Mouse (Mus musculus) forebrain, embryonic 12.5 days (tissue): ENCODE results near the gene Jpt2. TPM values are rescaled to one million over a fixed set of nuclear protein-coding genes. Genes with fewer than 3 reads are reported as not detected.

Experiments used
- ATAC-seq: fragments of 200-750 bp; cut with Nextera tagmentation; 2 replicates; pipeline ENCODE4 v1.8.0; 2017; ENCODE audit warnings: moderate TSS enrichment; ENCODE audit not compliant: low FRiP score
- H3K27ac ChIP-seq: fragments of 300-500 bp; sonication (generic); 2 replicates; pipeline ENCODE4 v1.5.1; 2016; ENCODE audit warnings: mild to moderate bottlenecking
- H3K27me3 ChIP-seq: fragments of 300-500 bp; sonication (generic); 2 replicates; pipeline ENCODE4 v1.6.1; 2016; ENCODE audit warnings: mild to moderate bottlenecking
- H3K36me3 ChIP-seq: fragments of 300-500 bp; sonication (generic); replicated peaks from 2 replicates; pipeline ENCODE4 v1.6.1; 2016; ENCODE audit warnings: mild to moderate bottlenecking
- H3K4me1 ChIP-seq: fragments of 300-500 bp; sonication (generic); 2 replicates; pipeline ENCODE4 v1.6.1; 2016
- H3K4me2 ChIP-seq: fragments of 300-500 bp; sonication (generic); 2 replicates; pipeline ENCODE4 v1.6.1; 2016; ENCODE audit warnings: mild to moderate bottlenecking, moderate library complexity
- H3K4me3 ChIP-seq: fragments of 300-500 bp; sonication (generic); replicated peaks from 2 replicates; pipeline ENCODE4 v1.5.1; 2016; ENCODE audit warnings: mild to moderate bottlenecking
- H3K9ac ChIP-seq: fragments of 300-500 bp; sonication (generic); 2 replicates; pipeline ENCODE4 v1.6.1; 2016; ENCODE audit warnings: mild to moderate bottlenecking
- H3K9me3 ChIP-seq: fragments of 300-500 bp; sonication (generic); 2 replicates; pipeline ENCODE4 v1.6.1; 2016
- WGBS: fragments of 180-500 bp; shearing (Covaris S2); methylation state at CpG from one replicate; pipeline ENCODE4 v1.1.7; 2016; 5-methylcytosine and 5-hydroxymethylcytosine counted together
- polyA plus RNA-seq: library from polyadenylated mRNA; unstranded; fragments of >200 nt; fragmentation: Nextera tagmentation; extraction: Ambion mirVana; gene quantifications from 2 replicates; pipeline ENCODE4 v1.2.1, GENCODE M21; 2016

Jpt2 gene
- polyA plus RNA-seq, 1 experiment from 2014 or later: 312 TPM

- Histone ChIP-seq H3K27me3 (no peaks in the 10 kb centered on the region), H3K36me3 (peaks cover 65% of the 10 kb centered on the region)
- peak; percentile 30 for ATAC-seq
These were observed 66.2 kb downstream of the Jpt2 start for GRCm38 (mm10) chr17:24894061-24894994.

GRCm38 (mm10) chr17:24893276-24893675 is 67.2 kb downstream of the Jpt2 start:
- Histone ChIP-seq H3K36me3 (peaks cover 57% of the 10 kb centered on the region), H3K4me3 (no peak overlapping the region), H3K27ac (no peak overlapping the region), H3K9me3 (no peaks in the 10 kb centered on the region), H3K4me1 (peaks cover 39% of the 10 kb centered on the region), H3K27me3 (no peaks in the 10 kb centered on the region), H3K4me2 (peak overlapping the region; percentile 98; the same call in 1 of the 2 replicates), H3K9ac (no peak overlapping the region)
- no peak for ATAC-seq
- WGBS: 98% methylated on average over 2 of the region's 2 CpGs

More at GRCm38 (mm10) chr17:24894061-24894994, 66.2 kb downstream of the Jpt2 start:
- no peaks in the 10 kb centered on the region for H3K9me3 ChIP-seq
- peak overlapping the region; percentile 89 for H3K4me3 ChIP-seq
- H3K9ac ChIP-seq: peak overlapping the region; percentile 91
- WGBS: 13% methylated on average over 31 of the region's 31 CpGs
- H3K27ac ChIP-seq: peak overlapping the region; percentile 78
- peaks cover 38% of the 10 kb centered on the region for H3K4me1 ChIP-seq
- H3K4me2 ChIP-seq: peak overlapping the region; percentile 98

- Histone ChIP-seq H3K27ac (no peak overlapping the region), H3K36me3 (peaks cover 52% of the 10 kb centered on the region), H3K4me3 (no peak overlapping the region), H3K27me3 (no peaks in the 10 kb centered on the region), H3K4me1 (peaks cover 42% of the 10 kb centered on the region), H3K4me2 (no peak overlapping the region), H3K9ac (no peak overlapping the region), H3K9me3 (no peaks in the 10 kb centered on the region)
- ATAC-seq: no peak
- WGBS: 90% methylated on average over 12 of the region's 12 CpGs
These were observed 67.7 kb downstream of the Jpt2 start for GRCm38 (mm10) chr17:24892785-24893184.

GRCm38 (mm10) chr17:24891321-24891720 is 69.2 kb downstream of the Jpt2 start:
- Histone ChIP-seq H3K9ac (no peak overlapping the region), H3K9me3 (no peaks in the 10 kb centered on the region), H3K27me3 (no peaks in the 10 kb centered on the region), H3K4me1 (peaks cover 39% of the 10 kb centered on the region), H3K36me3 (peaks cover 44% of the 10 kb centered on the region), H3K27ac (no peak overlapping the region), H3K4me2 (no peak overlapping the region), H3K4me3 (no peak overlapping the region)
- 90% methylated on average over 13 of the region's 13 CpGs for WGBS
- ATAC-seq: no peak

GRCm38 (mm10) chr17:24890151-24891092 is 70.1 kb downstream of the Jpt2 start:
- no peaks in the 10 kb centered on the region for H3K27me3 ChIP-seq
- H3K4me2 ChIP-seq: no peak overlapping the region
- no peak overlapping the region for H3K27ac ChIP-seq
- peaks cover 35% of the 10 kb centered on the region for H3K4me1 ChIP-seq
- ATAC-seq: no peak
- H3K36me3 ChIP-seq: peaks cover 44% of the 10 kb centered on the region
- no peaks in the 10 kb centered on the region for H3K9me3 ChIP-seq
- WGBS: 88% methylated on average over 19 of the region's 19 CpGs
- H3K4me3 ChIP-seq: no peak overlapping the region
- no peak overlapping the region for H3K9ac ChIP-seq

GRCm38 (mm10) chr17:24888862-24889261 is 71.6 kb downstream of the Jpt2 start:
- ATAC-seq: no peak
- Histone ChIP-seq H3K4me1 (peaks cover 34% of the 10 kb centered on the region), H3K9me3 (no peaks in the 10 kb centered on the region), H3K9ac (no peak overlapping the region), H3K4me3 (no peak overlapping the region), H3K4me2 (no peak overlapping the region), H3K36me3 (peaks cover 55% of the 10 kb centered on the region), H3K27ac (no peak overlapping the region), H3K27me3 (no peaks in the 10 kb centered on the region)
- 92% methylated on average over 3 of the region's 3 CpGs for WGBS

Other genes starting within 250 kb of the Jpt2 start
- 0.29 TPM in 1 of 2 replicates, not detected in the other for gene Rnf151, start 242.6 kb downstream of the Jpt2 start, polyA plus RNA-seq
- 946 and 1,025 TPM in 2 replicates for gene Rps2, start 242.6 kb downstream of the Jpt2 start, polyA plus RNA-seq
- gene Ndufb10, start 236.2 kb downstream of the Jpt2 start, polyA plus RNA-seq: 195 and 201 TPM in 2 replicates
- not detected in 2 replicates for gene Rpl3l, start 232.9 kb downstream of the Jpt2 start, polyA plus RNA-seq
- gene Msrb1, start 224.0 kb downstream of the Jpt2 start, polyA plus RNA-seq: 18.8 and 19.5 TPM in 2 replicates
- gene Hs3st6, start 207.7 kb downstream of the Jpt2 start, polyA plus RNA-seq: 1.1 and 1.7 TPM in 2 replicates
- gene Meiob, start 156.4 kb downstream of the Jpt2 start, polyA plus RNA-seq: not detected in 2 replicates
- 24.8 and 27.1 TPM in 2 replicates for gene Hagh, start 120.5 kb downstream of the Jpt2 start, polyA plus RNA-seq
- 17.3 and 17.7 TPM in 2 replicates for gene Fahd1, start 110.3 kb downstream of the Jpt2 start, polyA plus RNA-seq
- 0.20 TPM in 1 of 2 replicates, not detected in the other for gene Igfals, start 94.7 kb downstream of the Jpt2 start, polyA plus RNA-seq
- 62.9 and 64.4 TPM in 2 replicates for gene Nubp2, start 74.3 kb downstream of the Jpt2 start, polyA plus RNA-seq
- 47.3 and 50.7 TPM in 2 replicates for gene Spsb3, start 74.0 kb downstream of the Jpt2 start, polyA plus RNA-seq
- gene Eme2, start 65.6 kb downstream of the Jpt2 start, polyA plus RNA-seq: 42.7 and 44.6 TPM in 2 replicates
- 86.0 and 91.1 TPM in 2 replicates for gene Mrps34, start 65.6 kb downstream of the Jpt2 start, polyA plus RNA-seq
- 54.9 and 63.0 TPM in 2 replicates for gene Nme3, start 64.2 kb downstream of the Jpt2 start, polyA plus RNA-seq
- gene Mapk8ip3, start 23.7 kb downstream of the Jpt2 start, polyA plus RNA-seq: 76.5 and 78.2 TPM in 2 replicates
- gene Cramp1l, start 55.1 kb upstream of the Jpt2 start, polyA plus RNA-seq: 12.8 and 14.6 TPM in 2 replicates
- gene Ift140, start 55.4 kb upstream of the Jpt2 start, polyA plus RNA-seq: 28.1 and 31.8 TPM in 2 replicates
- 8.2 and 9.1 TPM in 2 replicates for gene Tmem204, start 122.9 kb upstream of the Jpt2 start, polyA plus RNA-seq
- gene Telo2, start 155.3 kb upstream of the Jpt2 start, polyA plus RNA-seq: 42.4 and 47.5 TPM in 2 replicates
- gene Ptx4, start 160.1 kb upstream of the Jpt2 start, polyA plus RNA-seq: 0.18 TPM in 1 of 2 replicates, not detected in the other
- 23.9 and 26.1 TPM in 2 replicates for gene Clcn7, start 172.7 kb upstream of the Jpt2 start, polyA plus RNA-seq
- not detected in 2 replicates for gene Ccdc154, start 201.8 kb upstream of the Jpt2 start, polyA plus RNA-seq
- gene Gm38655, start 214.8 kb upstream of the Jpt2 start, polyA plus RNA-seq: not detected in 2 replicates
- gene BC003965, start 223.9 kb upstream of the Jpt2 start, polyA plus RNA-seq: 36.2 and 37.3 TPM in 2 replicates
- 10.0 and 11.3 TPM in 2 replicates for gene Unkl, start 227.7 kb upstream of the Jpt2 start, polyA plus RNA-seq